Mouse (Mus musculus): ENCODE measurements around the gene Sec16a. TPM values are rescaled to one million over a fixed set of nuclear protein-coding genes. Genes with fewer than 3 reads are reported as not detected.
"Not testable (repeated sequence)": the region's sequence is repeated elsewhere in the genome, so short reads cannot be mapped to it uniquely, and the experiment has no call there.

Sec16a gene
- polyA plus RNA-seq, 1 experiment from 2014 or later: 13.8 TPM

GRCm38 (mm10) chr2:26403306-26403705, 41.7 kb downstream of the Sec16a start:
- H3K4me2 ChIP-seq: no peak overlapping the region
- no peaks in the 10 kb centered on the region for H3K9me3 ChIP-seq
- H3K9ac ChIP-seq: peak overlapping the region; percentile 3; the same call in 1 of the 2 replicates
- 66% methylated on average over 8 of the region's 8 CpGs for WGBS
- H3K36me3 ChIP-seq: peaks cover 61% of the 10 kb centered on the region
- H3K27me3 ChIP-seq (replicated peaks): no peaks in the 10 kb centered on the region
- no peak for ATAC-seq (ENCODE audit: extremely low read depth, insufficient number of reproducible peaks, low FRiP score, low TSS enrichment)
- H3K4me3 ChIP-seq: no peak overlapping the region
- peaks cover 34% of the 10 kb centered on the region for H3K4me1 ChIP-seq
- H3K27ac ChIP-seq (replicated peaks): no peak overlapping the region

GRCm38 (mm10) chr2:26402265-26402664, 42.8 kb downstream of the Sec16a start:
- H3K9ac ChIP-seq: no peak overlapping the region
- no peaks in the 10 kb centered on the region for H3K27me3 ChIP-seq (replicated peaks)
- H3K4me3 ChIP-seq: no peak overlapping the region
- H3K4me2 ChIP-seq: no peak overlapping the region
- 86% methylated on average over 1 of the region's 1 CpGs for WGBS
- H3K36me3 ChIP-seq: peaks cover 67% of the 10 kb centered on the region
- peaks cover 23% of the 10 kb centered on the region for H3K4me1 ChIP-seq
- no peak for ATAC-seq (ENCODE audit: extremely low read depth, insufficient number of reproducible peaks, low FRiP score, low TSS enrichment)
- H3K9me3 ChIP-seq: no peaks in the 10 kb centered on the region
- H3K27ac ChIP-seq (replicated peaks): no peak overlapping the region

DNA sequence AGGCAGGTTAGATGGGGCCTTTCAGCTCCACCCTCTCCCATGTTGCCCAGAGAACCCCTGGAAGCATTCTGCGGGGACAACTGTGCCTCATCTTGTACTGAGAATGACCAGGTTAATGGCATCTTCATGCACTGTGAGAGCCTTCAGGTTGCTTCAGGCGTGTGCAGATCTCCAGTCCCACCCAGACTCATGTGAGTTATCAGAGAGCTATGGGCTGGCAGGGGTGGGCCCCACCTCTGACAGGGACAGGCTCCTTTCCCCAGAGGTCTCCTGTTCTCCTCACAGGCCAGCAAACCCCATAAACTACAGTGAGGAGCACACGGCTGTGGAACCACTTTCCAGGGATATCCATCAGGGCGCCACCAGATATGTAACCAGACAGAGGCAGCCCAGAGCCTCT, 44.0 kb downstream of the Sec16a start:
- H3K36me3 ChIP-seq: peaks cover 71% of the 10 kb centered on the region
- H3K9ac ChIP-seq: no peak overlapping the region

DNA sequence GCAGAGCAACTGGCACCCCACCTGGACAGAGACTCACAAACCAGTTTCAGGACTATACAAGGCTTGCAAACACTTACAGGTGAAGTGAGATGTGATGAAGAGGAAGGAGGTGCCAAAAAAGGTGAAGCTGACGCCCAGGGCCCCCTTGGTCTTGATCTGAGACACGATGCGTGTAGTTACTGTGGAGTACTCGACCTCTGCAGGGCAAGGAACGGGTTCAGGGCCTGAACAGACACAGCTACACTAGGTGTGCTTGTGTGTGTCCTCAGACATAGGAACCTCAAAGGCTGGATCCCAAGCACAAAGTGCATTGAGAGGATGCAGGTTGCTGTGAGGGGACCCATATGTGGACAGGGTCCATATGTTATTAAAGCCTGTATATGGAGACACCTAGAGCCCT, 44.7 kb downstream of the Sec16a start:
- H3K9ac ChIP-seq: no peak overlapping the region
- no peak overlapping the region for H3K27ac ChIP-seq (replicated peaks)
- no peak for ATAC-seq (ENCODE audit: extremely low read depth, insufficient number of reproducible peaks, low FRiP score, low TSS enrichment)
- no peaks in the 10 kb centered on the region for H3K27me3 ChIP-seq (replicated peaks)
- no peak overlapping the region for H3K4me3 ChIP-seq
- H3K4me1 ChIP-seq: peaks cover 5% of the 10 kb centered on the region
- no peak overlapping the region for H3K4me2 ChIP-seq
- H3K9me3 ChIP-seq: no peaks in the 10 kb centered on the region
- WGBS: 79% methylated on average over 5 of the region's 5 CpGs
- peaks cover 73% of the 10 kb centered on the region for H3K36me3 ChIP-seq

More for the DNA sequence above, 44.0 kb downstream of the Sec16a start:
- H3K9me3 ChIP-seq: no peaks in the 10 kb centered on the region
- H3K27ac ChIP-seq (replicated peaks): no peak overlapping the region
- 77% methylated on average over 4 of the region's 4 CpGs for WGBS
- H3K4me1 ChIP-seq: peaks cover 11% of the 10 kb centered on the region
- no peak for ATAC-seq (ENCODE audit: extremely low read depth, insufficient number of reproducible peaks, low FRiP score, low TSS enrichment)
- no peaks in the 10 kb centered on the region for H3K27me3 ChIP-seq (replicated peaks)
- H3K4me3 ChIP-seq: no peak overlapping the region
- H3K4me2 ChIP-seq: no peak overlapping the region

DNA sequence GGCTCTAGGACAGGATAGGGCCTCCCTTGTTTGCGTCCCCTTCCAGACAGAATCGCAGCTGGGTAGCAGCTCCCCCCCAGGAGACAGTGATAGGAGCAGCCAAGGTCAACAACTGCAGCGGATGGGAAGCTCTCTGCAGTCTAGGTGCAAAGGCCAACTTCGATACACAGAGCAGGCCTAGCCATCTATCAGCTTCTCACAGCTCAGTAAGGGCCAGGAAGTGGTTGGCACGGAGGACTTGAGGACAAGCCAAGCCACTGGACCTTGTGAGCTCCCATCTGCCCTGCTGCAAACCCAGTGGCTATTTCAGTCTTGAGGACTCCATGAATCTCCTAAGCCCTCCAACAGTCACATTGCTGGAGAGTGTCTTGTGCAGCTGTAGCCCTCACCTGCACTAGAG, 45.4 kb downstream of the Sec16a start:
- Histone ChIP-seq H3K4me3 (no peak overlapping the region), H3K9me3 (no peaks in the 10 kb centered on the region), H3K4me1 (peaks cover 2% of the 10 kb centered on the region), H3K27ac (replicated peaks) (no peak overlapping the region), H3K27me3 (replicated peaks) (no peaks in the 10 kb centered on the region), H3K9ac (no peak overlapping the region), H3K36me3 (peaks cover 80% of the 10 kb centered on the region), H3K4me2 (no peak overlapping the region)
- WGBS: 62% methylated on average over 5 of the region's 5 CpGs
- no peak for ATAC-seq (ENCODE audit: extremely low read depth, insufficient number of reproducible peaks, low FRiP score, low TSS enrichment)

DNA sequence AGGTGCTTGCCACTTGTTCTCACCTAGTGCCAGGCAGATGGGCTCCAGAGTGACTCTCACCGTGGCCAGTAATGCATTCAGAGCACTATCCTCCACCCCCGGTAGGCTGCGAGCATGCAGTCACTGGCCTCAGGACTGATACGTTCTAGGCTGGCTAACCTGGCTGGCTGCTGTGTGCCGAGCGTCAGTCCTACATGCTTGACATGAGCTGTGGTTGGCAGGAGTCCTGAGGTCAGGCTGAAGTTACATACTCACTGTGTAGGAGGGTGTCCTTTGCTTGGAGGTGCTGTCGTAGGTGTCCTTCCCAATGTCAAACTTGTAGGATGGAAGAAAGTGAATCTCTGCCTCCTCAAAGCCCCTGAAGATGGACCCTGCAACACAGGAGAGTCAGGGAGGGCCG, 46.0 kb downstream of the Sec16a start:
- H3K27ac ChIP-seq (replicated peaks): no peak overlapping the region
- no peak overlapping the region for H3K4me2 ChIP-seq
- no peak overlapping the region for H3K9ac ChIP-seq
- no peaks in the 10 kb centered on the region for H3K27me3 ChIP-seq (replicated peaks)
- ATAC-seq (ENCODE audit: extremely low read depth, insufficient number of reproducible peaks, low FRiP score, low TSS enrichment): no peak
- 87% methylated on average over 8 of the region's 8 CpGs for WGBS
- no peaks in the 10 kb centered on the region for H3K9me3 ChIP-seq
- no peak overlapping the region for H3K4me3 ChIP-seq
- peaks cover 86% of the 10 kb centered on the region for H3K36me3 ChIP-seq
- no peaks in the 10 kb centered on the region for H3K4me1 ChIP-seq

GRCm38 (mm10) chr2:26391617-26392016, 53.4 kb downstream of the Sec16a start:
- H3K27ac ChIP-seq (replicated peaks): no peak overlapping the region
- H3K36me3 ChIP-seq: peaks cover 72% of the 10 kb centered on the region
- H3K4me3 ChIP-seq: no peak overlapping the region
- peaks cover 22% of the 10 kb centered on the region for H3K4me1 ChIP-seq
- WGBS: 90% methylated on average over 6 of the region's 6 CpGs
- no peak overlapping the region for H3K9ac ChIP-seq
- no peak overlapping the region for H3K4me2 ChIP-seq
- H3K27me3 ChIP-seq (replicated peaks): no peaks in the 10 kb centered on the region
- no peak for ATAC-seq (ENCODE audit: extremely low read depth, insufficient number of reproducible peaks, low FRiP score, low TSS enrichment)
- H3K9me3 ChIP-seq: no peaks in the 10 kb centered on the region

- Histone ChIP-seq H3K4me3 (no peak overlapping the region), H3K36me3 (peaks cover 72% of the 10 kb centered on the region), H3K4me1 (peaks cover 22% of the 10 kb centered on the region), H3K27ac (replicated peaks) (no peak overlapping the region), H3K4me2 (no peak overlapping the region), H3K27me3 (replicated peaks) (no peaks in the 10 kb centered on the region), H3K9me3 (no peaks in the 10 kb centered on the region), H3K9ac (peak overlapping the region; percentile 1; the same call in 1 of the 2 replicates)
- WGBS: 79% methylated on average over 3 of the region's 3 CpGs
- no peak for ATAC-seq (ENCODE audit: extremely low read depth, insufficient number of reproducible peaks, low FRiP score, low TSS enrichment)
Measured at GRCm38 (mm10) chr2:26390954-26391353, 54.1 kb downstream of the Sec16a start.

DNA sequence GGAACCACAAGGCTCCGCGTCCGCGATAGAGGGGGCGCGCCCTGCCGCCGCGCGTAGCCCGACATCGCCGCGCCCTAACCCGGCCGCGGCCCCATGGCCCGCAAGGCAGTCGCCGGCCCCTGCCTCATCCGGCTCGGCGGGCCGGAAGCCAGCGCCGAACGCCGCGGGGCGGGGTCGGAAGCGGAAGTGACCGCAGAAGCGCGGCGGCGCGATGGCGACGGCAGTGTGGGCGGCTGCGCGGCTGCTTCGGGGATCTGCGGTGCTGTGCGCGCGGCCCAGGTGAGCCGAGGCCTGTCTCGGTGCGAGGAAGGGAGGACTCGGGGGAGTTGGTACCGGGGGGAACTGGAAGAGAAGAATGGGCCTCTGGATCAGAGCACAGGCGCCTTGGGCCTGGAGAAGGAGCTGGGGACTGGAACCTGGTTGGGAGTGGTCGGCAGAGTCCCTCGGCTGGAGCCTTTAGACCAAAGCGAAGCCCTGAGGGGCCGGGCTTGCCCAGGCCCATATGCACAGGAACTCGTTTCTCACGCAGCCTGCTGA, 55.8 kb downstream of the Sec16a start, which contains the start of the genes Entr1 and Pmpca:
Entr1 (minus strand) TSS at position 163 of the 537 bp plus-strand sequence.
Pmpca (plus strand) TSS at position 186 of the 537 bp plus-strand sequence.
- Histone ChIP-seq H3K9me3 (no peaks in the 10 kb centered on the region), H3K36me3 (peaks cover 72% of the 10 kb centered on the region), H3K27me3 (replicated peaks) (no peaks in the 10 kb centered on the region), H3K9ac (peak within 1 kb of the TSS; percentile 86), H3K27ac (replicated peaks) (peak within 1 kb of the TSS; percentile 34), H3K4me2 (peak within 1 kb of the TSS; percentile 87), H3K4me3 (peak within 1 kb of the TSS; percentile 86), H3K4me1 (peaks cover 22% of the 10 kb centered on the region)
- WGBS: under 1% methylated on average over 57 of the region's 60 CpGs
- ATAC-seq (ENCODE audit: extremely low read depth, insufficient number of reproducible peaks, low FRiP score, low TSS enrichment): peak; percentile 52; the same call in 1 of the 2 replicates

DNA sequence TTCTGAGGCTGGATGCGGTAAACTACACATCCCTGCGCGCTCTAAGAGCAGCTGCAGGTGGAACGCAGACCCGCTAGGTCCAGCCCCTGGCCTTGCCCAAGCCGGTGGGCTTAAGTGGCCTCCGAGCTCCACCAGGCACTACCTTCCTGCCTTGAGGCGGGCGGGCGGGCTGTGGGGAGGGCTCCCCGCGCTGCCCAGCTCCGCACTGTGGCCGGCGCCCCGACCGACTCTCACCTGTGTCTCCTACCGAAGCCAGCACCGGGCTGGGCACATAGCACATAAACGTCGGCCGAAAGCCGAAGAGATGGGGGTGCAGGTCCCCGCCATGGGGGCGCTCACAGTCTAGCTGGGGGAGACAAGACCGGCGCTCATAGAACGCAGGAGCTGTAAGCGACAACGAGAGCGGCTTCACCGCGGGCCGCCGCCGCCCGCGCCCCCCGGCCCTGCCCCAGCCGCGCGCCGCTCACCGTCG, 56.3 kb downstream of the Sec16a start:
- Histone ChIP-seq H3K4me3 (peak overlapping the region; percentile 86), H3K4me2 (peak overlapping the region; percentile 87), H3K36me3 (peaks cover 72% of the 10 kb centered on the region), H3K9me3 (no peaks in the 10 kb centered on the region), H3K27ac (replicated peaks) (peak overlapping the region; percentile 34), H3K9ac (peak overlapping the region; percentile 86), H3K4me1 (peaks cover 22% of the 10 kb centered on the region), H3K27me3 (replicated peaks) (no peaks in the 10 kb centered on the region)
- ATAC-seq (ENCODE audit: extremely low read depth, insufficient number of reproducible peaks, low FRiP score, low TSS enrichment): no peak
- WGBS: under 1% methylated on average over 45 of the region's 45 CpGs

- Histone ChIP-seq H3K4me1 (peaks cover 22% of the 10 kb centered on the region), H3K4me3 (peak overlapping the region; percentile 86), H3K27me3 (replicated peaks) (no peaks in the 10 kb centered on the region), H3K9me3 (no peaks in the 10 kb centered on the region), H3K36me3 (peaks cover 72% of the 10 kb centered on the region), H3K4me2 (peak overlapping the region; percentile 87), H3K27ac (replicated peaks) (no peak overlapping the region), H3K9ac (peak overlapping the region; percentile 86)
- 84% methylated on average over 3 of the region's 3 CpGs for WGBS
- ATAC-seq (ENCODE audit: extremely low read depth, insufficient number of reproducible peaks, low FRiP score, low TSS enrichment): no peak
Measured at GRCm38 (mm10) chr2:26387713-26388112, 57.3 kb downstream of the Sec16a start.

GRCm38 (mm10) chr2:26380871-26381270, 64.1 kb downstream of the Sec16a start:
- 24% methylated on average over 6 of the region's 6 CpGs for WGBS
- ATAC-seq (ENCODE audit: extremely low read depth, insufficient number of reproducible peaks, low FRiP score, low TSS enrichment); H3K9me3 ChIP-seq; H3K27ac ChIP-seq (replicated peaks); H3K27me3 ChIP-seq (replicated peaks): not testable (repeated sequence)
- peaks cover 71% of the 10 kb centered on the region for H3K36me3 ChIP-seq
- peaks cover 11% of the 10 kb centered on the region for H3K4me1 ChIP-seq
- peak overlapping the region; percentile 78 for H3K4me3 ChIP-seq
- peak overlapping the region; percentile 91 for H3K9ac ChIP-seq
- peak overlapping the region; percentile 92 for H3K4me2 ChIP-seq
